Mouse (Mus musculus): ENCODE results near the gene Shisa8. TPM values are rescaled to one million over a fixed set of nuclear protein-coding genes. Genes with fewer than 3 reads are reported as not detected.

Gene Shisa8
- polyA plus RNA-seq, 1 experiment = not detected

DNA sequence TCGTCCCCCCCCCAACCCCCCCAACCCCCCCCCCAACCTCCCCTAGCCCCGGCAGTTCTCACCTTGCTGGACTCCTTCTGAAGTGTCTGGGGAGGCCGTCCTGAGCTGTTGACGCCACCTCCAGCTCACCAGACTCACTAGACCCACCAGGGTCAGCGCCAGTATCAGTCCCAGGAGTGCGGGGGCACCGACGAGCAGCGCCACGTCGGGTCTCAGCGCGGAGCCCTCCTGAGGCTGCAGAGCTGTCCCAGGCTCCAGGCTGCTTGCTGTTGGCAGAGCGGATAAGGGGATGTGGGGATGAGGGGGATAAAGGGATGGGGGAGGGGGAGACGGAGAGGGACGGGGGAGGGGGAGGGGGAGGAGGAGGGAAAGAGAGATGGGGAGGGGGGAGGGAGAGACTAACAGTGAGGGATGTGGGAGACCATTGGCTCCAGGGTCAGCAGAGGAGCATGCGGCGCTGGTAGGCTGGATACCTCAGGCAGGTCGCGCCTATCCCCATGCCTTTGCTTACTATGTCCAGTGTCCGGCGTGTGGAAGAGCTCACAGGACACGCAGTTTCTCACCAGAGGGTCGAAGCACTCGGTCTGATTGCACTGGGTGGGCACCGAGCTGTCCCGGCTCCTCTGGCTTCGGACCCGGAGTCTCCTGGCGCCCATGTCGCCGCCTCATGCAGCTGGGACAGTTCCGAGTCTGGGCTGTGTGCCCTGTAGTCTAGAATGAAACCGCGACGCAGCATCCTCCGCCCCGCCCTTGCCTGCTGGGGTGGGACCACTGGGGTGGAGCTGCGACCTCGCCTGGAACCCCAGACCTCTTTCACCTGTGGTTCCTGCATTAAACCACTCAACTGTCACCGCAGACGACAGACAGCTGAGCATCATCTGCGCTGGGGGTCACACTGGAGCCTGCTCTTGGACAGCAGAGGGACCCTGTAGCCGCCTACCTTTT, 11.3 kb upstream of the Shisa8 start, which contains the start of gene Tnfrsf13c:
TSS of gene Tnfrsf13c (minus strand) at position 713 of the 945 bp plus-strand sequence.
- Histone ChIP-seq H3K27ac (ENCODE audit: insufficient read depth, low read length) (no peak within 1 kb of the TSS), H3K4me3 (ENCODE audit: insufficient read depth, low read length) (peak within 1 kb of the TSS; percentile 17), H3K4me1 (ENCODE audit: control insufficient read depth, insufficient read depth, low read length) (no peaks in the 10 kb centered on the region)
- no peak for TF ChIP-seq POLR2A (IDR thresholded peaks at IDR 0.05; ENCODE audit: low read depth, low read length)
- no peak for TF ChIP-seq CTCF (IDR thresholded peaks at IDR 0.05; ENCODE audit: borderline replicate concordance, insufficient read depth, low read length)

DNA sequence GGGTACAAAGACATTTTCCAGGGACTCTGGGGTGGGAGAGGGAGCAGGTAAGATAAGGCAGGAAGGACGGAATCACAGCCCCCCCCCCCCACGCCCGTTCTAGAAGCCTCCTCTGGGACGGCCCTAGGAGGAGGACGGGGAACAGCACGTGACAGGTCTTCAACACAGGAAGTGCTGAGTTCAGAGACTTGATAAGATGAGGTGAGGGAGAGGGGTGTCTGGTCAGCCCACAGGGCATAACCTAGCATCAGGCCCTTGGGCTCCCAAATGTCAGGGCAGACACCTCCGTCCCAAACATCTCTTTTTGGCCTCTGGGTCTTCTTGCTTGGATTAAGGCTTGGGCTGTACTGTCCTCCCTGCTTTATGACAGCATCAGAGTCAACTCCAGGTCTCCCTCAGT, 10.6 kb upstream of the Shisa8 start:
- no peak for TF ChIP-seq CTCF (IDR thresholded peaks at IDR 0.05; ENCODE audit: borderline replicate concordance, insufficient read depth, low read length)
- TF ChIP-seq POLR2A (IDR thresholded peaks at IDR 0.05; ENCODE audit: low read depth, low read length) = no peak
- no peak overlapping the region for H3K4me3 ChIP-seq (ENCODE audit: insufficient read depth, low read length)

DNA sequence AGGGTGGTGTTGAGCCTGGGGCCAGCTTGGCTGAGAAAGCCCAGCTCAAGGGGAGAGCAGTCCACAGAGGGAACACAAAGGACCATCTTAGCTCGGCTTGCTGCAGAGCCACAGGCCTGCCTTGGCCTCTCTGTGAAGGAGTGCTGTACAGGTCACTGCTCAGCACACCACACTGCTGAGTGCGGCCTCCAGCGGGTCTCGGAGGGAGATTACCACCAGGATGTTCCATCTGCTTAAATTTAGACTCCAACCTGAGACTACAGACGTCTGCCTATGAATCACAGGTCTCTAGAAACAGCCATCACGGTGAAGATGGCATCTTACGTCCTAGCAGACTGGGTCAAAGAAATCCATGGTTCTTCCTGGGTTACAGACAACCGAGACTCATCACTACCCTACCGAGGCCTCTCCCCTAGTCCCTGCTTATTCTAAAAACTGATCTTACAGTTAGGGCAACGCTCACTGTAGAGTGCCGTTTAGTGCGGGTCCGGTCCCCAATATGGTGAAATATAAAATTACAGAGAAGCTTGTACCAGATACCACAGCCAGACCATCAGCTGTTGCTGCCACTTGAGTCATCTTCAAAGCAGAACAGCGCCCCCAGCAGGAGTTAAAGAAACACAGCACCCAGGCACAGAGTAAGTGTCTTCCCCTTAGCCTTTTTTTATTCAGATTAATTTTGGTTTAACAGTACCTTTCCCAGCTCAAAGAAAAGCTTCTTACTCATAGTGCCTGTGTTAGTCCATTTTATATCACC, 8.7 kb upstream of the Shisa8 start:
- Histone ChIP-seq H3K4me3 (ENCODE audit: insufficient read depth, low read length) (no peak overlapping the region), H3K27ac (ENCODE audit: insufficient read depth, low read length) (no peak overlapping the region), H3K4me1 (ENCODE audit: control insufficient read depth, insufficient read depth, low read length) (no peaks in the 10 kb centered on the region)
- no peak for TF ChIP-seq POLR2A (IDR thresholded peaks at IDR 0.05; ENCODE audit: low read depth, low read length)
- no peak for TF ChIP-seq CTCF (IDR thresholded peaks at IDR 0.05; ENCODE audit: borderline replicate concordance, insufficient read depth, low read length)

More for the DNA sequence above, 10.6 kb upstream of the Shisa8 start:
- H3K4me1 ChIP-seq (ENCODE audit: control insufficient read depth, insufficient read depth, low read length) = no peaks in the 10 kb centered on the region
- H3K27ac ChIP-seq (ENCODE audit: insufficient read depth, low read length) = no peak overlapping the region

DNA sequence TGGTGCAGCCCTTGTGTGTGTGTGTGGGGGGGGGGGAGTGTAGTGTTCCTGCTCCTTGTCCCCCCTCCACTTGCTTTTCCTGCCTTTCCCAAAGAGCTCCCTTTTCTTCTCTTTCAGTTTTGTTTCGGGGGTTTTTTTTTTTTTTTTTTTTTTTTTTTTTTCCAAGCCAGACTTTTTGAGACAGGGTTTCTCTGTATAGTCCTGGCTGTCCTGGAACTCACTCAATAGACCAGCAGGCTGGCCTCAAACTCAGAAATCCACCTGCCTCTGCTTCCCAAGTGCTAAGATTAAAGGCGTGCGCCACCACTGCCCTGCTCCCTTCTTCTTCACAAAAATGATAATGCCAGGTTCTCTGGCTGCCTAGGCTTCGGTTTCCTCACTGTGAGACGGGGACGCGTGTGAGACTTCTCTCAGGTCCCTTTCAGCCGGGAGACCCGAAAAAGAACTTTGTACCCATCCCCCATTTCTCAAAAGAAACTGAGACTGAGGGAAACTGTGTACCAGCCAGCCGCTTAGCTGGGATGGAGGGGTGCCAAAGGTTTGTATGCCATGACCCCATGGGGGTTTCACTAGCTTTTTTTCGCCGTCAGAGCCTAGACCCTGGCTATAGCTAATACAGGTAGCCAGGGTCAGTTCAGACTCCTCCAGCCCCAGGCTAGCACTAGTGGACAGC, 7.5 kb upstream of the Shisa8 start:
- TF ChIP-seq CTCF (IDR thresholded peaks at IDR 0.05; ENCODE audit: borderline replicate concordance, insufficient read depth, low read length) = no peak
- no peak for TF ChIP-seq POLR2A (IDR thresholded peaks at IDR 0.05; ENCODE audit: low read depth, low read length)
- H3K27ac ChIP-seq (ENCODE audit: insufficient read depth, low read length) = no peak overlapping the region
- no peak overlapping the region for H3K4me3 ChIP-seq (ENCODE audit: insufficient read depth, low read length)
- H3K4me1 ChIP-seq (ENCODE audit: control insufficient read depth, insufficient read depth, low read length) = no peaks in the 10 kb centered on the region

DNA sequence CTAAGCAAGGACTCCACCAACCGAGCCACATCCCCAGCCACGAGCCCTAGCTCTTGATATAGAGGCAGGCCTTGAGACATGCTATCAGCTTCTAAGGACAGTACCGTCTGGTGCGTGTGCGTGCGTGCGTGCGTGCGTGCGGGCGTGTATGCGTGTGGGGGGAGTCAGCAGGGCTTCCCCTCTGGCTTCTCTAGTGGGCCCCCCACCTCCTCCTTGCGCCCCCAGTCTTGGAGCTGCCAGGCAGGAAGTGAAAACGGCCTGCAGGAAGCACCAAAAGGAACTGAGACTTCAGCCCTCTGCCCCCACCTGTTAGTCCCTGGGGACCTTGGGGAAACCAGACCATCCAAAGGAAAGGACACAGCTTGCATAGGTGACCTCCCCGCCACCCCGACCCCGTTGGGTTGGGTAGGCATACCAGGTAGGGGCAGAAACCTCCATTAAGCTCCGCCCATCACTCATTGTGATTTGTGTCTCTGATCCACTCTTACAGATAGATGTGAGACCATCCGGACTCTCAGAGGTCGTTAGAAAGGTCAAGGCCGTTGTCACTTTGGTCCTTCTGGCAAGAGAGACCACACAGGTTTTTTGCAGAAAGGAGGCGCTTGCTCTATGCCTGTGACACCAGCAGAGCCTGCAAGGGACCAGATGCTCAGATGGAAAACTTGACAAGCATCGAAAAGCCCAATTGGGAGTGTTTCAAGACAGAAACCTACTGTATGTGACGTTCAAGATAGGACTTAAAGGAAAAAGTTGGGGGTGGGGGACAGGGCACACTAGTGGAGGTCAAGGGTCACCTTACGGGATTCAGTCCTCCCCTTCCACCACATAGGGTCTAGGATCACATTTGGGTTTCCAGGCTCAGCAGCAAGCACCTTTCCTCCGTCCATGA, 6.4 kb upstream of the Shisa8 start:
- Histone ChIP-seq H3K4me3 (ENCODE audit: insufficient read depth, low read length) (no peak overlapping the region), H3K27ac (ENCODE audit: insufficient read depth, low read length) (no peak overlapping the region), H3K4me1 (ENCODE audit: control insufficient read depth, insufficient read depth, low read length) (no peaks in the 10 kb centered on the region)
- TF ChIP-seq CTCF (IDR thresholded peaks at IDR 0.05; ENCODE audit: borderline replicate concordance, insufficient read depth, low read length) = no peak
- TF ChIP-seq POLR2A (IDR thresholded peaks at IDR 0.05; ENCODE audit: low read depth, low read length) = no peak

DNA sequence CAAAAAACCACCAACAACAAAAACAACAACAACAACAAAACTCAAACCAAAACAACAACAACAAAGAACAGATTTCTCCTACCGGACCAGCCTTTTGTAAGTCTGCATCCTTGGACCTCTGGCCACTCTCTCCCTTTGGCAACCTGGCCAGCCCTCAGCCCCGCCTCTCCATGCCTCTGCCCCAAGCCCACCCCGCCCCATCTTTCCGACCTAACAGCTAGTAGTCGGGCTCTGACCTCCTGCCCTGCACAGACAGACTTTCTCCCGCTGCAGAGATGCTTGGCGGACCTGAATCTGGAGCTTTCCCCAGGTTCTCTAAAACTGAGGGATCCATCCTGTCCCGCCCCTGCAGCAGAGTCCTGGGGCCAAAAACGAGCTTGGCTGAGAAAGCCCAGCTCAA, 5.4 kb upstream of the Shisa8 start:
- H3K4me3 ChIP-seq (ENCODE audit: insufficient read depth, low read length) = no peak overlapping the region
- TF ChIP-seq POLR2A (IDR thresholded peaks at IDR 0.05; ENCODE audit: low read depth, low read length) = no peak
- TF ChIP-seq CTCF (IDR thresholded peaks at IDR 0.05; ENCODE audit: borderline replicate concordance, insufficient read depth, low read length) = no peak
- no peaks in the 10 kb centered on the region for H3K4me1 ChIP-seq (ENCODE audit: control insufficient read depth, insufficient read depth, low read length)
- no peak overlapping the region for H3K27ac ChIP-seq (ENCODE audit: insufficient read depth, low read length)

DNA sequence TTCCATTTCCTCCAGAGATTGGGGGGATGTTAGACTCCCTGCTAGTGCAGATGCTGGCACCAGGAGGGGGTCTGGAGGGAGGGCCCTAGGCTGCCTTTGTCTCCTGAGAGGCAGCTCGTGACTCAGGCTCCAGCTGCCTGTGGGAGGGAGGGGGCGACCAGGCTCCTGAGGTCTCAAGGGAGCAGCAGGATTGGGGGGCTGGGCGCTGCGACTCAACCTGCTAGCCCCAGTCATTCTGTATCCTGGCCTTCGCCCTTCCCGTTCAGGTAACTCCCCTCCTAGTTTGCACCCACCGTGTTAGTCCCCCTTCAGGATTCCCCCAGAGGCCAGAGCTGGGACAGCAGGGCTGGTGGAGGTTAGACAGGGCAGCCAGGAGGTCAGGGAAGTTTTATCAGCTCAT, 4.4 kb upstream of the Shisa8 start:
- no peak overlapping the region for H3K27ac ChIP-seq (ENCODE audit: insufficient read depth, low read length)
- H3K4me1 ChIP-seq (ENCODE audit: control insufficient read depth, insufficient read depth, low read length) = no peaks in the 10 kb centered on the region
- TF ChIP-seq CTCF (IDR thresholded peaks at IDR 0.05; ENCODE audit: borderline replicate concordance, insufficient read depth, low read length) (no peak), POLR2A (IDR thresholded peaks at IDR 0.05; ENCODE audit: low read depth, low read length) (no peak)
- no peak overlapping the region for H3K4me3 ChIP-seq (ENCODE audit: insufficient read depth, low read length)

DNA sequence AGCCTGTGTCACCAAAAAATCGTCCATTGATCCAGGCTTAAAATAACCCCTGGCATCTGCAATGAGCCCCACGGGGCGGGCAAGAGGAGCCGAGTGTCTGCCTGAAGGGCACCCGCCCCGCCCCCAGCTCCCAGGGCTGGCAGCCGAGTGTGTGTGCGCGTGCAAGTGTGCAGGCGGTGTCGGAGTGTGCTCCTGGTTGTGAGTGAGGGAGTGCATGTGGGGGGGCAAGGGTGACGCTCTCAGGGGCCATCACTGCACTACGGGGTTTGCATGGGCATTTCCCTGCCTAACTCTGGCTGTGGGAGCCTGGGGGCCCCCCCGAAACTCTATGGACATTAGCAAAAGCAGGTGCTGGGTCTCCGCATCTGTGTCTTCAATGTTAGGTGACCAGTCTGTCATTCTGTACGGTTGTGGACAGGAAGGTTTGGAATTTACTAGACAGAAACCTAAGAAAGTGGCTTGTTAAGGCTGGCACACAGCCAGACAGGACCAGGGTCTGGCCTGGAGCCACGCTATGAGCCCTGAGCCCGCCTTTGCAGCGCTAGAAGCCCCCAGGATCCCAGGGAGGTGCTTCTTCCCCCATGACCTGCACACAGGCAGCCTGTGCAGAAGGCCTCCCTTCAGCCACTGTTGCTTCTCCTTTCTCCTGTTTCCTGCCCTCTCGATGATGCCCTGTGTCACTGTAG, 3.7 kb upstream of the Shisa8 start:
- H3K4me1 ChIP-seq (ENCODE audit: control insufficient read depth, insufficient read depth, low read length) = peaks cover 2% of the 10 kb centered on the region; the same call in 1 of the 2 replicates
- TF ChIP-seq CTCF (IDR thresholded peaks at IDR 0.05; ENCODE audit: borderline replicate concordance, insufficient read depth, low read length) = no peak
- no peak for TF ChIP-seq POLR2A (IDR thresholded peaks at IDR 0.05; ENCODE audit: low read depth, low read length)
- no peak overlapping the region for H3K27ac ChIP-seq (ENCODE audit: insufficient read depth, low read length)
- H3K4me3 ChIP-seq (ENCODE audit: insufficient read depth, low read length) = no peak overlapping the region
